Mouse (Mus musculus) naive thymus-derived CD4-positive, alpha-beta T cell, adult 2 months (primary cell): Measurements from ENCODE around the gene Thrb.

ENCODE experiments used
- DNase-seq: peaks from one replicate; pipeline ENCODE4 v3.0.0-alpha.2; 2011; ENCODE audit warnings: low read depth

Thrb gene

GRCm38 (mm10) chr14:17784207-17784806 is 124.2 kb downstream of the Thrb start:
- no peak for DNase-seq

GRCm38 (mm10) chr14:17785370-17785769 is 125.3 kb downstream of the Thrb start:
- no peak for DNase-seq

GRCm38 (mm10) chr14:17786249-17786648 is 126.2 kb downstream of the Thrb start:
- DNase-seq: no peak

- no peak for DNase-seq
Measured at GRCm38 (mm10) chr14:17803934-17804602, 144.0 kb downstream of the Thrb start.

- DNase-seq: no peak
Measured at GRCm38 (mm10) chr14:17811051-17811450, 151.0 kb downstream of the Thrb start.

GRCm38 (mm10) chr14:17812414-17812813 is 152.4 kb downstream of the Thrb start:
- no peak for DNase-seq

- DNase-seq: no peak
Measured at GRCm38 (mm10) chr14:17815103-17815502, 155.0 kb downstream of the Thrb start.

GRCm38 (mm10) chr14:17818086-17818485 is 158.0 kb downstream of the Thrb start:
- DNase-seq: no peak

- no peak for DNase-seq
Measured at GRCm38 (mm10) chr14:17822754-17823153, 162.7 kb downstream of the Thrb start.

- DNase-seq: no peak
Measured at GRCm38 (mm10) chr14:17827401-17827800, 167.3 kb downstream of the Thrb start.

- no peak for DNase-seq
Measured at GRCm38 (mm10) chr14:17835738-17836137, 175.7 kb downstream of the Thrb start.

- DNase-seq: no peak
Measured at GRCm38 (mm10) chr14:17836766-17837165, 176.7 kb downstream of the Thrb start.

- no peak for DNase-seq
Measured at GRCm38 (mm10) chr14:17845003-17845697, 185.1 kb downstream of the Thrb start.

GRCm38 (mm10) chr14:17845871-17846270 is 185.8 kb downstream of the Thrb start:
- DNase-seq: no peak

GRCm38 (mm10) chr14:17846700-17847099 is 186.6 kb downstream of the Thrb start:
- DNase-seq: no peak

GRCm38 (mm10) chr14:17847211-17847610 is 187.2 kb downstream of the Thrb start:
- no peak for DNase-seq

GRCm38 (mm10) chr14:17850355-17850754 is 190.3 kb downstream of the Thrb start:
- no peak for DNase-seq

- no peak for DNase-seq
Measured at GRCm38 (mm10) chr14:17852236-17852635, 192.2 kb downstream of the Thrb start.

- no peak for DNase-seq
Measured at GRCm38 (mm10) chr14:17859790-17860385, 199.8 kb downstream of the Thrb start.

- no peak for DNase-seq
Measured at GRCm38 (mm10) chr14:17862651-17863050, 202.6 kb downstream of the Thrb start.

GRCm38 (mm10) chr14:17863701-17864320 is 203.8 kb downstream of the Thrb start:
- no peak for DNase-seq

GRCm38 (mm10) chr14:17868326-17868725 is 208.3 kb downstream of the Thrb start:
- no peak for DNase-seq
